Mouse (Mus musculus): Measurements from ENCODE around the gene Klhl29. TPM values are rescaled to one million over a fixed set of nuclear protein-coding genes. Genes with fewer than 3 reads are reported as not detected.

Klhl29 gene
- polyA plus RNA-seq, 1 experiment from 2014 or later = 8.5 TPM

DNA sequence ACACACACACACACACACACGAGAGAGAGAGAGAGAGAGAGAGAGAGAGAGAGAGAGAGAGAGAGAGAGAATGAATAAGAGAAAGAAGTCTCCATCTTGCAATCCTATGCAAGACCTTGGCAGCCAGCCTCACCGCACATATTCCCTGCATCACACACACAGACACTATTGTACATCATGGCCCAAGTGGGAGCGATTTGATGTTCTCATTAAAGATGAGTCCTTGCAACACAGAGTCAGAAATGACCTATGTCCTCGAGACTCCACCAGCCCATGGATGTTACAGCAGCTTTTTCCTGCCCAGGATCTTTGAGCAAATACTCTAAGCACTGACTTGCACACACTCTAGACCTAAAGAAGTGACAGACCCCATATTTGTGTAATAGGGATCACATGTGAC, 114.0 kb downstream of the Klhl29 start:
- Histone ChIP-seq H3K9me3 (replicated peaks; ENCODE audit: control insufficient read depth, low read length) (no peaks in the 10 kb centered on the region), H3K4me2 (ENCODE audit: low read length) (no peak overlapping the region), H3K4me3 (ENCODE audit: low read depth, low read length) (no peak overlapping the region), H3K4me1 (ENCODE audit: control insufficient read depth, insufficient read depth, low read length) (peaks cover 2% of the 10 kb centered on the region; the same call in 1 of the 2 replicates), H3K9ac (ENCODE audit: low read length) (no peak overlapping the region), H3K27me3 (replicated peaks; ENCODE audit: control insufficient read depth, insufficient read depth, low read length) (no peaks in the 10 kb centered on the region), H3K36me3 (ENCODE audit: control insufficient read depth, insufficient read depth, low read length) (no peaks in the 10 kb centered on the region), H3K27ac (ENCODE audit: low read depth, low read length) (no peak overlapping the region)
- DNase-seq (ENCODE audit: low spot score) (no peak), ATAC-seq (no peak)
- 79% methylated on average over 4 of the region's 4 CpGs for WGBS

DNA sequence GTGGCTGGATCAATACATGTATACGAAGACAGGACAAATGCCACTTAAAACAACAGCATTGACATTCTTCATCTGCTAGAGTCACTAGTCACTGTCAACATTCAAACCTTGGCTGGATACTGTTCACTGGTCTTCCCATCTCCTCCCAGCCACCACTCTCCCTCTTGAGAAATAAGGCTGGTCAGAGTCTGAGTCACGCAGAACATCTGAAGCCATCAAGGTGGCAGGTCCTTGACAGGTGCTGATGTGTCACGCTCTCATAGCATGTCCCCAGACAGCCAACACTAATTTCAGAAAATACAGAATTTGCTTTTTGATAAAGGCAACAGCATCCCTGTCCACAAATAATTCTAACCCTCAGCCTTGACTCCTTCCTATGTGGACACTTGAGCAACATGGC, 116.7 kb downstream of the Klhl29 start:
- Histone ChIP-seq H3K4me3 (ENCODE audit: low read depth, low read length) (no peak overlapping the region), H3K27ac (ENCODE audit: low read depth, low read length) (no peak overlapping the region), H3K9ac (ENCODE audit: low read length) (no peak overlapping the region), H3K4me2 (ENCODE audit: low read length) (no peak overlapping the region), H3K36me3 (ENCODE audit: control insufficient read depth, insufficient read depth, low read length) (no peaks in the 10 kb centered on the region), H3K4me1 (ENCODE audit: control insufficient read depth, insufficient read depth, low read length) (peaks cover 20% of the 10 kb centered on the region), H3K27me3 (replicated peaks; ENCODE audit: control insufficient read depth, insufficient read depth, low read length) (no peaks in the 10 kb centered on the region), H3K9me3 (replicated peaks; ENCODE audit: control insufficient read depth, low read length) (no peaks in the 10 kb centered on the region)
- DNase-seq (ENCODE audit: low spot score) (no peak), ATAC-seq (no peak)
- WGBS = 91% methylated on average over 3 of the region's 3 CpGs

DNA sequence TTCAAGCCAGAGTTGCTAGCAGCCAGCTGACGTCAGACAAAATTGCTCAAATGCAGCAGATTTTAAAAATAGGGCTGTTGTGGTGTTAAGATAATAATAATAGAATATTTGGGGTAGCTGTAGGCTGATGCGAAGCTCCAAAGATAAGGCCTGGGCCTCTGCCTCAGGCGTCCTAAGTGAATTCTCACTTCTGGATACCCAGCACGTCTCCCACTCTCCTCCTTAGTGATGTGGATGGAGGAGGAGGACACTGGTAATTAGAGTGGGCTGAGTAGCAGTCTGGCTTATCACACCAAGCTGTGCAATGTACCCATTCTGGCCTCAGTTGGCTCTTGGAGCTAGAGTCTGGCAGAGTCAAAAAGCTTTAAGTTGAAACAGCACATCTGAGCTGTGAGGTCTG, 118.3 kb downstream of the Klhl29 start:
- Histone ChIP-seq H3K27ac (ENCODE audit: low read depth, low read length) (no peak overlapping the region), H3K9ac (ENCODE audit: low read length) (no peak overlapping the region), H3K9me3 (replicated peaks; ENCODE audit: control insufficient read depth, low read length) (no peaks in the 10 kb centered on the region), H3K36me3 (ENCODE audit: control insufficient read depth, insufficient read depth, low read length) (no peaks in the 10 kb centered on the region), H3K4me2 (ENCODE audit: low read length) (no peak overlapping the region), H3K4me1 (ENCODE audit: control insufficient read depth, insufficient read depth, low read length) (peaks cover 30% of the 10 kb centered on the region), H3K27me3 (replicated peaks; ENCODE audit: control insufficient read depth, insufficient read depth, low read length) (no peaks in the 10 kb centered on the region), H3K4me3 (ENCODE audit: low read depth, low read length) (no peak overlapping the region)
- 68% methylated on average over 4 of the region's 4 CpGs for WGBS
- DNase-seq (ENCODE audit: low spot score) = no peak
- ATAC-seq = no peak

DNA sequence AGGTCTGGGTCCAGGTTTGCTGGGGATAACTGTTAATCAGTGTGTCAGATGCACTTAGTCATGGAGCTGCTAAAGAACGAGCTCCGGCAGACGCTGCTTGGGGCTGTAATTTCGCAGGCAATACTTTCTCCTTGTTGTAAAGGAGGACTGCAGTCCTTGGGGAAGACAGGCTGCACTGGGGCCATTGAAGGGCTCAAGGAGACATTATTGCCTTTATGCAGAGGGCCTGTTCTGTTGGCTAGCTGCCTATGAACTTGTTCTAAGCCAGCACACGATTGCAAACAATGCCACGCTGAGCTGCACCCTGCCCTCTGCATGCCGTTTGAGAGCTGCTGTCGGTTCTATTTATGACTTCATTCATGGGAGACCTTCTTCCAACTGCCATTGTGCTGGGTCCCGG, 120.4 kb downstream of the Klhl29 start:
- no peak overlapping the region for H3K27ac ChIP-seq (ENCODE audit: low read depth, low read length)
- ATAC-seq (peak; percentile 18), DNase-seq (ENCODE audit: low spot score) (peak; percentile 59)

GRCm38 (mm10) chr12:5254246-5254982, 121.1 kb downstream of the Klhl29 start:
- no peak for DNase-seq (ENCODE audit: low spot score)
- no peaks in the 10 kb centered on the region for H3K27me3 ChIP-seq (replicated peaks; ENCODE audit: control insufficient read depth, insufficient read depth, low read length)
- no peak for ATAC-seq
- no peaks in the 10 kb centered on the region for H3K36me3 ChIP-seq (ENCODE audit: control insufficient read depth, insufficient read depth, low read length)
- H3K9ac ChIP-seq (ENCODE audit: low read length) = no peak overlapping the region
- H3K4me2 ChIP-seq (ENCODE audit: low read length) = no peak overlapping the region
- WGBS = 90% methylated on average over 4 of the region's 4 CpGs
- 0 out of 2 replicates have a peak overlapping the region, but pooled peaks have one; percentile 67 for H3K27ac ChIP-seq (ENCODE audit: low read depth, low read length)
- peaks cover 28% of the 10 kb centered on the region for H3K4me1 ChIP-seq (ENCODE audit: control insufficient read depth, insufficient read depth, low read length)
- H3K4me3 ChIP-seq (ENCODE audit: low read depth, low read length) = no peak overlapping the region
- H3K9me3 ChIP-seq (replicated peaks; ENCODE audit: control insufficient read depth, low read length) = no peaks in the 10 kb centered on the region

More for the DNA sequence above, 120.4 kb downstream of the Klhl29 start:
- H3K9ac ChIP-seq (ENCODE audit: low read length) = no peak overlapping the region
- H3K9me3 ChIP-seq (replicated peaks; ENCODE audit: control insufficient read depth, low read length) = no peaks in the 10 kb centered on the region
- 25% methylated on average over 9 of the region's 9 CpGs for WGBS
- peaks cover 28% of the 10 kb centered on the region for H3K4me1 ChIP-seq (ENCODE audit: control insufficient read depth, insufficient read depth, low read length)
- no peak overlapping the region for H3K4me2 ChIP-seq (ENCODE audit: low read length)
- no peaks in the 10 kb centered on the region for H3K27me3 ChIP-seq (replicated peaks; ENCODE audit: control insufficient read depth, insufficient read depth, low read length)
- H3K4me3 ChIP-seq (ENCODE audit: low read depth, low read length) = no peak overlapping the region
- H3K36me3 ChIP-seq (ENCODE audit: control insufficient read depth, insufficient read depth, low read length) = no peaks in the 10 kb centered on the region

GRCm38 (mm10) chr12:5253289-5254005, 122.0 kb downstream of the Klhl29 start:
- Histone ChIP-seq H3K4me3 (ENCODE audit: low read depth, low read length) (no peak overlapping the region), H3K27me3 (replicated peaks; ENCODE audit: control insufficient read depth, insufficient read depth, low read length) (no peaks in the 10 kb centered on the region), H3K4me1 (ENCODE audit: control insufficient read depth, insufficient read depth, low read length) (peaks cover 28% of the 10 kb centered on the region), H3K9ac (ENCODE audit: low read length) (no peak overlapping the region), H3K27ac (ENCODE audit: low read depth, low read length) (peak overlapping the region; percentile 67; the same call in 1 of the 2 replicates), H3K9me3 (replicated peaks; ENCODE audit: control insufficient read depth, low read length) (no peaks in the 10 kb centered on the region), H3K4me2 (ENCODE audit: low read length) (no peak overlapping the region), H3K36me3 (ENCODE audit: control insufficient read depth, insufficient read depth, low read length) (no peaks in the 10 kb centered on the region)
- peak; percentile 59 for ATAC-seq
- DNase-seq (ENCODE audit: low spot score) = peak; percentile 63
- 49% methylated on average over 10 of the region's 10 CpGs for WGBS

DNA sequence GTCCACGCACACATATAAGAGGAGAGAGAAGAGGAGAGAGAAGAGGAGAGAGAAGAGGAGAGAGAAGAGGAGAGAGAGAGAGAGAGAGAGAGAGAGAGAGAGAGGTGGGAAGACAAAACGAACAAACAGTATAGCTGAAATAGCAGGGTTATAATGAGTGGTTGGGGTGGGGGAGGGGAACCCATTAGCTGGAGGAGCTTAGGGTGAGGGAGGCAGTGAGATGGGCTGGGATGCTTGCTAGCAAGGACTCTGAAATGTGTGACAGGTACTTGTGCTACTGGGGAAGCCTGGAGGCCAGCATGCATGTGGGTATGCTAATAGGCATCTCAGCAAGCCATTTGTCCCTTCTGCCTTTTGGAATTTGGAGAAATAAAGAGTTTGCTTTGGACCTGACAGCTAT, 122.9 kb downstream of the Klhl29 start:
- H3K4me3 ChIP-seq (ENCODE audit: low read depth, low read length) = no peak overlapping the region
- no peak overlapping the region for H3K27ac ChIP-seq (ENCODE audit: low read depth, low read length)
- peaks cover 28% of the 10 kb centered on the region for H3K4me1 ChIP-seq (ENCODE audit: control insufficient read depth, insufficient read depth, low read length)
- DNase-seq (ENCODE audit: low spot score) = no peak
- no peaks in the 10 kb centered on the region for H3K36me3 ChIP-seq (ENCODE audit: control insufficient read depth, insufficient read depth, low read length)
- ATAC-seq = peak; percentile 38; the same call in 1 of the 2 replicates
- WGBS = 59% methylated on average over 2 of the region's 2 CpGs
- H3K4me2 ChIP-seq (ENCODE audit: low read length) = no peak overlapping the region
- H3K27me3 ChIP-seq (replicated peaks; ENCODE audit: control insufficient read depth, insufficient read depth, low read length) = no peaks in the 10 kb centered on the region
- H3K9me3 ChIP-seq (replicated peaks; ENCODE audit: control insufficient read depth, low read length) = no peaks in the 10 kb centered on the region
- no peak overlapping the region for H3K9ac ChIP-seq (ENCODE audit: low read length)

GRCm38 (mm10) chr12:5250042-5250441, 125.4 kb downstream of the Klhl29 start:
- no peaks in the 10 kb centered on the region for H3K27me3 ChIP-seq (replicated peaks; ENCODE audit: control insufficient read depth, insufficient read depth, low read length)
- ATAC-seq (no peak), DNase-seq (ENCODE audit: low spot score) (no peak)
- H3K4me1 ChIP-seq (ENCODE audit: control insufficient read depth, insufficient read depth, low read length) = peaks cover 24% of the 10 kb centered on the region
- WGBS = 62% methylated on average over 7 of the region's 7 CpGs
- H3K4me3 ChIP-seq (ENCODE audit: low read depth, low read length) = no peak overlapping the region
- H3K9me3 ChIP-seq (replicated peaks; ENCODE audit: control insufficient read depth, low read length) = no peaks in the 10 kb centered on the region
- H3K27ac ChIP-seq (ENCODE audit: low read depth, low read length) = no peak overlapping the region
- no peak overlapping the region for H3K9ac ChIP-seq (ENCODE audit: low read length)
- no peaks in the 10 kb centered on the region for H3K36me3 ChIP-seq (ENCODE audit: control insufficient read depth, insufficient read depth, low read length)
- no peak overlapping the region for H3K4me2 ChIP-seq (ENCODE audit: low read length)

DNA sequence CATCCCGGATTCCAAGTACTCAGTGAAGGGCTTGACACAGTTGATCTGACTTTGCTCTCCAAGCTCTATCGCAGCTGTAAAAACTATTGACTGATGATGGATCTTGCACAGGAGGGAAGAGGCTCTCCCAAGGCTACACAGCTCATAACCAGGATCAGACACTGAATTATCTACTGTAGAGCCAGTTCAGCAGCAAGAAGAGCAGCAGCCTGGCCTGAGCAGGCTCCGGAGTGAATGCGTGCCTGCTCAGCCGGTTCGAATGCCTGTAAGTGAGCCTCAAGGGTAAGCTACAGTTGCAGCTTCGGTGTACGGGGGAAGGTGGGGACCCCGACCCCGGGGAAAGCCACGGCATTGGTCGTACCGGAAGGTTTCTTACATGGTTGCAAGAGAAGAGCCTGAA, 126.4 kb downstream of the Klhl29 start:
- no peaks in the 10 kb centered on the region for H3K36me3 ChIP-seq (ENCODE audit: control insufficient read depth, insufficient read depth, low read length)

More for the DNA sequence above, 126.4 kb downstream of the Klhl29 start:
- no peaks in the 10 kb centered on the region for H3K27me3 ChIP-seq (replicated peaks; ENCODE audit: control insufficient read depth, insufficient read depth, low read length)
- ATAC-seq (no peak), DNase-seq (ENCODE audit: low spot score) (no peak)
- no peaks in the 10 kb centered on the region for H3K9me3 ChIP-seq (replicated peaks; ENCODE audit: control insufficient read depth, low read length)
- H3K4me3 ChIP-seq (ENCODE audit: low read depth, low read length) = no peak overlapping the region
- 95% methylated on average over 13 of the region's 13 CpGs for WGBS
- H3K27ac ChIP-seq (ENCODE audit: low read depth, low read length) = no peak overlapping the region
- no peak overlapping the region for H3K9ac ChIP-seq (ENCODE audit: low read length)
- peaks cover 19% of the 10 kb centered on the region for H3K4me1 ChIP-seq (ENCODE audit: control insufficient read depth, insufficient read depth, low read length)
- H3K4me2 ChIP-seq (ENCODE audit: low read length) = no peak overlapping the region

Measured in forebrain, embryonic 14.5 days (tissue).